Mouse (Mus musculus) heart, adult 2 months (tissue): ENCODE results near the gene Itgb3bp. TPM values are rescaled to one million over a fixed set of nuclear protein-coding genes. Genes with fewer than 3 reads are reported as not detected.

Experiments used
- DNase-seq, 2 experiments: peaks; one replicate each; pipeline ENCODE4 v3.0.0; 2021
- H3K27ac ChIP-seq: fragments of 200-600 bp; 2 replicates; pipeline ENCODE4 v1.8.1; 2022
- H3K27me3 ChIP-seq: fragments of 200-500 bp; 2 replicates; pipeline ENCODE4 v1.6.1; 2012; ENCODE audit warnings: mild to moderate bottlenecking, low read length, inconsistent platforms, mixed read lengths; ENCODE audit not compliant: control insufficient read depth, insufficient read depth
- H3K36me3 ChIP-seq: fragments of 200-500 bp; 2 replicates; pipeline ENCODE4 v1.6.1; 2012; ENCODE audit warnings: low read length, inconsistent platforms; ENCODE audit not compliant: control insufficient read depth, insufficient read depth
- H3K4me1 ChIP-seq: fragments of 200-500 bp; 2 replicates; pipeline ENCODE4 v1.6.1; 2011; ENCODE audit warnings: low read length; ENCODE audit not compliant: control insufficient read depth, insufficient read depth
- H3K4me3 ChIP-seq: fragments of 200-600 bp; 2 replicates; pipeline ENCODE4 v1.8.1; 2022
- H3K79me2 ChIP-seq: fragments of 200-500 bp; replicated peaks from 2 replicates; pipeline ENCODE4 v1.6.1; 2012; ENCODE audit warnings: mild to moderate bottlenecking, inconsistent platforms, low read length, moderate library complexity, mixed read lengths; ENCODE audit not compliant: control insufficient read depth, insufficient read depth
- H3K9ac ChIP-seq: fragments of 200-500 bp; 2 replicates; pipeline ENCODE4 v1.6.1; 2012; ENCODE audit warnings: low read depth, mild to moderate bottlenecking, control low read depth, inconsistent platforms, low read length, mixed read lengths
- CTCF ChIP-seq: fragments of 200-600 bp; IDR thresholded peaks from 2 replicates; pipeline ENCODE4 v1.8.1; 2022; ENCODE audit warnings: antibody characterized with exemption, mild to moderate bottlenecking, moderate library complexity
- EP300 ChIP-seq: fragments of 200-500 bp; IDR thresholded peaks from 2 replicates; pipeline ENCODE4 v1.6.1; 2011; ENCODE audit warnings: low read depth, low read length, control low read depth; ENCODE audit not compliant: insufficient read depth
- POLR2A ChIP-seq: fragments of 200-500 bp; IDR thresholded peaks from 2 replicates; pipeline ENCODE4 v1.6.1; 2011; ENCODE audit warnings: mild to moderate bottlenecking, low read depth, low read length, control low read depth; ENCODE audit not compliant: insufficient read depth
- WGBS: fragments of 180-500 bp; shearing (Covaris S2); methylation state at CpG from one replicate; pipeline ENCODE4 v1.1.7; 2018; 5-methylcytosine and 5-hydroxymethylcytosine counted together
- intact Hi-C: fragments of 180-260 bp; cut with DNase I; formaldehyde crosslinking; loops from one replicate; pipeline ENCODE4 v1.15.1; 2025
- polyA plus RNA-seq: library from polyadenylated mRNA; depleted of rRNA; stranded (reverse); fragments of >200 nt; gene quantifications from 2 replicates; pipeline ENCODE4 v1.2.3, GENCODE M21; 2012; rRNA removed
- total RNA-seq, 2 experiments: library from RNA; stranded (reverse); gene quantifications; 2 replicates each; pipeline ENCODE4 v1.2.3; 2021

Itgb3bp gene
- total and polyA plus RNA-seq, 3 experiments: 0.86 to 5.0 (median 4.9) TPM

DNA sequence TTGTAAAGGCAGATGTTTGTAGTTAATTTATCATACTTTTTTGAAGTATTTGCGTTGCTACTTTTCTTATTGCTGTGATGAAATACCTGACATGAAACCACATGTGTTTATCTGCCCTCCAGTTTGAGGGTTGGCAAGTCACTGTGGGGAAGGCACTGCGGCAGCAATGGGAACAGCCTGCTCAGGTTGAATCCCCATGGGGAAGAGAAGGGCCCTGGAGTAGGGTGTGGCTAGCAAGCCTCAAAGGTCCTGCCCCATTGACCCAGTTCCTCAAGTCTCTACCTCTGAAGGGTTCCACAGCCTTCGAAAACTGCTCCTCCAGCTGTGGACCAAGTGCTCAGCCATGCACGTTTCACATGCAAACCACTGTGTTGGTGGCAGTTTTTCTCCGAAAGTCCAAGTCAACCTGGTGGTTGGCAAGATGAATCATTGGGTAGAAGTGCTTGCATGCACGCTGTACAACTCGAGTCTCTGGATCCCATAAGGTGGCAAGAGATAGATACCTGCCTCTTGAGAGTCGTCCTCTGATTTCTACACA lies 203.6 kb downstream of the Itgb3bp start:
- H3K27me3 ChIP-seq: no peaks in the 10 kb centered on the region
- H3K27ac ChIP-seq: no peak overlapping the region
- no peak overlapping the region for H3K4me3 ChIP-seq
- DNase-seq: no peak
- no peak for TF ChIP-seq CTCF
- no peak for TF ChIP-seq POLR2A
- 94% methylated on average over 8 of the region's 8 CpGs for WGBS
- peaks cover 2% of the 10 kb centered on the region; the same call in 1 of the 2 replicates for H3K79me2 ChIP-seq
- H3K36me3 ChIP-seq: no peaks in the 10 kb centered on the region
- intact Hi-C loops: no loop called here
- H3K9ac ChIP-seq: no peak overlapping the region
- H3K4me1 ChIP-seq: no peaks in the 10 kb centered on the region

DNA sequence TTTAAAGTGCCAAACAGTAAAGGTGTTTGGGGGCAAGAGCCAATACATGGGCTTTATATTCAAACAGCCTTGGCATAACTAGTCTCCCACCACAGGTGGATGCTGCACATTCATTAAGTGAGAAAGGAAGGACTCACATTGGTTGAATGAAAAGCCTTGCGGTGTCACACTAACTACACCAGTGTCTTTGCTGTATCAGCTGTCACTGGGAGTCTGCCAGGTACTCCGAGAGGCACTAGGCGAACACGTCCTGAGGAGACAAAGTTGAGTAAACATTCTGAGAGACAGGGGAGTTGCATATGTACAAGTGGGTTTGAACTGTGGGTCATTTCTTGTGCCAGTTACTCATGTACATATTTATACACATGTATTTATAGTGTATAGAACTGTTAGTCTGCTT lies 205.3 kb downstream of the Itgb3bp start:
- intact Hi-C loops: no loop called here
- Histone ChIP-seq H3K4me1 (no peaks in the 10 kb centered on the region), H3K9ac (no peak overlapping the region), H3K4me3 (no peak overlapping the region), H3K27ac (no peak overlapping the region), H3K36me3 (no peaks in the 10 kb centered on the region), H3K27me3 (no peaks in the 10 kb centered on the region), H3K79me2 (peaks cover 2% of the 10 kb centered on the region; the same call in 1 of the 2 replicates)
- peak; percentile 19 to 24 for DNase-seq
- WGBS: 71% methylated on average over 4 of the region's 4 CpGs
- TF ChIP-seq EP300 (no peak), CTCF (no peak), POLR2A (no peak)

DNA sequence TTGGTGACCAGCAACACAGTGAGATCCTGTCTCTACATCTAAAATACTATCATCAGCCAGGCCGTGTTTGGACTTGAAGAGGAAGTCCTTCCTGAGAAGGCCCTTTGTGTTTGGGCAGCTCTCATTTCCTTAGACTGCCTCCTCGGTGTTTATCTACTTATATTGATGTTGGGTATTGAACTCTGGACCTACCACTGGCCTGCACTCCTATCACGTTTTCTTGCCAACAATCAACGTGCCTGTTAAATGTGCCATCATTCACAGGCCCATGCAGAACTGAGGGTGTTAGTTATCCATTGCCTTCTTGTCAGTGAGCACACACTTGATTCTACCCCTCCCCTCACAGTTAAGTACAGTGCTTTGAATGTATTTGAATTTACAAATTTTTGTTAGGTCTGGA lies 211.7 kb downstream of the Itgb3bp start:
- no peaks in the 10 kb centered on the region for H3K27me3 ChIP-seq
- intact Hi-C loops: loop anchor here (10.0 kb wide), 1 partner anchor 207 kb away; the partner anchor contains the start of genes Itgb3bp and Pgm1
- H3K79me2 ChIP-seq: 0 out of 2 replicates have a peak, but pooled peaks cover 2% of the 10 kb centered on the region
- H3K36me3 ChIP-seq: no peaks in the 10 kb centered on the region
- H3K27ac ChIP-seq: no peak overlapping the region
- H3K4me1 ChIP-seq: peaks cover 3% of the 10 kb centered on the region
- no peak for DNase-seq
- no peak overlapping the region for H3K9ac ChIP-seq
- no peak overlapping the region for H3K4me3 ChIP-seq
- 40% methylated on average over 4 of the region's 4 CpGs for WGBS
- TF ChIP-seq CTCF: no peak
- TF ChIP-seq EP300: no peak
- no peak for TF ChIP-seq POLR2A

DNA sequence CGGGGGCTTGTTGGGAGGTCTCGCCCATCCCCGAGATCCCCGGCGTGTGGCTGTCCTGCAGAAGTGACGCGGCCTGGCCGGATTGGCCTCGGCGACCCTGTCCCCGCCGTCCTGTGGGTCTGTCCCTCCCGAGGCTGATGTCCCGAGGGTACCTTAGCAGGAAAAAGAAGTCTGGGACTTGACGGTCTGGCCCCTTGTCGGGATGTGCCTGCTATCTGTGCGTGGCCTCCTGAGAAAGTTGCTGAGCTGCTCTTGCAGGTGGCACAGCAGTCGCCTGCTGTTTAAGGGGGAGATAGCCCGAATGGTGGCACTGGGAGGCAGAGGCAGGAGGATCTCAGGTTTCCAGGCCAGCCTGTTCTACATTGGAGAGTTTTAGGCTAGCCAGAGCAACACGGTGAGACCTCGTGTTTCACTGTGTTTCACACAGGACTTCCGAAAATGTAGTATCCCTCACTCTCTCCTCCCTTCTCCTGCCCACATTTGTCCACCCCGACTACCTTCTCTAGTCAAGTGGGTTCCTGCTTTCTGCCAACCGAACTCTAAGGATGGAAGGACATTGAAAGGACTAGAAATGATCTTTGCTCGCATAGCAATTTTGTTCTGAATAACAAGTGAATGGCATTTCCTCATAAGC lies 213.7 kb downstream of the Itgb3bp start:
- Histone ChIP-seq H3K9ac (peak overlapping the region; percentile 80), H3K4me1 (peaks cover 3% of the 10 kb centered on the region), H3K4me3 (peak overlapping the region; percentile 82), H3K79me2 (no peaks in the 10 kb centered on the region), H3K27ac (peak overlapping the region; percentile 77), H3K27me3 (no peaks in the 10 kb centered on the region), H3K36me3 (no peaks in the 10 kb centered on the region)
- DNase-seq: no peak
- TF ChIP-seq CTCF (no peak), POLR2A (no peak), EP300 (no peak)
- intact Hi-C loops: loop anchor here (2.0 to 10.0 kb wide), 2 partner anchors 55 to 209 kb away; partner anchors contain the start of genes Itgb3bp and Pgm1
- 16% methylated on average over 25 of the region's 25 CpGs for WGBS

Other genes with a start within 250 kb of the Itgb3bp start
- 1 to 10 TPM; 5.9 to 7.0 TPM for gene Alg6, start 214.1 kb downstream of the Itgb3bp start, total RNA-seq
- gene Alg6, start 214.1 kb downstream of the Itgb3bp start, polyA plus RNA-seq: 1.8 and 5.8 TPM in 2 replicates
- 1 to 10 TPM; 1.6 to 3.8 TPM for gene Efcab7, start 100.6 kb downstream of the Itgb3bp start, total RNA-seq
- 2.6 and 3.1 TPM in 2 replicates for gene Efcab7, start 100.6 kb downstream of the Itgb3bp start, polyA plus RNA-seq
- 100 to 1,000 TPM; 203 to 234 TPM for gene Pgm1, start 399 bp downstream of the Itgb3bp start, total RNA-seq
- 157 and 238 TPM in 2 replicates for gene Pgm1, start 399 bp downstream of the Itgb3bp start, polyA plus RNA-seq
- 1 to 10 TPM; 3.4 to 5.0 TPM for gene Ror1, start 166.0 kb upstream of the Itgb3bp start, total RNA-seq
- gene Ror1, start 166.0 kb upstream of the Itgb3bp start, polyA plus RNA-seq: 2.3 and 2.7 TPM in 2 replicates